Comparison of ENCODE assay signal across 17 mouse cellular contexts in genomic region chr12:12497277-12497841, GRCm38 (mm10).
A peak's percentile ranks its signal among the peaks of the same experiment; 100 is the strongest.
DNase-seq lines count a peak whose midpoint lies in the region; ATAC-seq and TF ChIP-seq lines count a peak whose summit lies in the region.
"Had no signal": no experiment of that assay in that cellular context is flagged by ENCODE, and none has a peak within 500 bp of the region (broad histone marks: within the 10 kb centered on the region; RNA-seq: fewer than 3 reads in every experiment).

No protein-coding gene starts in this region.

- H3K27me3 ChIP-seq in heart, postnatal 0 days (ENCODE audit: control insufficient read depth, insufficient read depth, low read length), result no peaks in the 10 kb centered on the region
- H3K27me3 ChIP-seq in MEL (ENCODE audit: control insufficient read depth in 1 of 2, insufficient read depth in 2 of 2, low read length in 2 of 2), result no peaks in the 10 kb centered on the region
- no peaks in the 10 kb centered on the region for H3K27me3 ChIP-seq in liver, embryonic 16.5 days (ENCODE audit: control insufficient read depth, insufficient read depth, low read depth, low read length)
- H3K27me3 ChIP-seq: heart, embryonic 13.5 days; limb, embryonic 15.5 days; midbrain, embryonic 12.5 days had no signal

- peak overlapping the region; percentile 19; the same call in 1 of the 2 replicates for H3K27ac ChIP-seq in heart, postnatal 0 days (ENCODE audit: low read depth)
- peak overlapping the region; percentile 97 for H3K27ac ChIP-seq in MEL (ENCODE audit: control insufficient read depth, low read depth, low read length)
- H3K27ac ChIP-seq in liver, embryonic 16.5 days (ENCODE audit: low read length), result peak overlapping the region; percentile 23
- H3K27ac ChIP-seq: heart, embryonic 13.5 days; hindbrain, embryonic 14.5 days; limb, embryonic 15.5 days; midbrain, embryonic 12.5 days had no signal

- H3K9me3 ChIP-seq in heart, postnatal 0 days (replicated peaks; ENCODE audit: control insufficient read depth, low read length), result no peaks in the 10 kb centered on the region
- H3K9me3 ChIP-seq in MEL (replicated peaks; ENCODE audit: insufficient read depth, low read length), result no peaks in the 10 kb centered on the region
- H3K9me3 ChIP-seq in liver, embryonic 16.5 days (replicated peaks; ENCODE audit: control insufficient read depth, low read length), result no peaks in the 10 kb centered on the region
- H3K9me3 ChIP-seq: heart, embryonic 13.5 days; limb, embryonic 15.5 days; midbrain, embryonic 12.5 days had no signal

- peak; percentile 61 for ATAC-seq in heart, postnatal 0 days (ENCODE audit: insufficient read depth, low read depth)
- 0 out of 2 replicates have a peak, but pooled peaks have one; percentile 22 for ATAC-seq in erythroblast, adult 5-6 weeks (replicated peaks; ENCODE audit: low FRiP score, poor library complexity, severe bottlenecking)
- ATAC-seq in liver, embryonic 16.5 days (ENCODE audit: low read depth), result no peak
- ATAC-seq: intestine, postnatal 0 days had no signal

- no peak for DNase-seq in heart, postnatal 0 days (ENCODE audit: low spot score)
- no peak for DNase-seq in heart, postnatal 14 days
- peak; percentile 78 for DNase-seq in MEL (ENCODE audit: low read depth, low spot score)
- no peak for DNase-seq in spleen, postnatal 4 days (ENCODE audit: low spot score in 2 of 2)
- no peak for DNase-seq in cerebellum, postnatal 4 days (ENCODE audit: low spot score in 2 of 2)
- DNase-seq in adrenal gland, postnatal 4 days (ENCODE audit: low spot score in 2 of 2), result no peak
- DNase-seq: embryo, embryonic 11 days; spleen, adult 18-20 months; thymus, postnatal 36 days had no signal

- TF ChIP-seq RAD21 in MEL (IDR thresholded peaks at IDR 0.05; ENCODE audit: low read depth, low read length), result no peak; the same call in 1 of the 2 replicates

- TF ChIP-seq EP300 in heart, postnatal 0 days (IDR thresholded peaks at IDR 0.05; ENCODE audit: low read depth), result no peak
- peak; percentile 37 to 57; a peak in 2 of 4 replicates for TF ChIP-seq EP300 in MEL (IDR thresholded peaks at IDR 0.05; ENCODE audit: low read depth in 1 of 2, low read length in 2 of 2)

- no peak for TF ChIP-seq CTCF in heart, postnatal 0 days (IDR thresholded peaks at IDR 0.05; ENCODE audit: low read depth)
- TF ChIP-seq CTCF in MEL (IDR thresholded peaks at IDR 0.05 in 2 of 3, conservative IDR thresholded peaks at IDR 0.05 in 1 of 3; ENCODE audit: control insufficient read depth in 1 of 3, insufficient read depth in 1 of 3, low read depth in 2 of 3, low read length in 3 of 3, poor library complexity in 1 of 3, severe bottlenecking in 1 of 3), result no peak

- H3K4me2 ChIP-seq in heart, postnatal 0 days (ENCODE audit: low read depth, low read length), result no peak overlapping the region
- H3K4me2 ChIP-seq in liver, embryonic 16.5 days (ENCODE audit: low read depth, low read length), result no peak overlapping the region; the same call in 1 of the 2 replicates
- H3K4me2 ChIP-seq: heart, embryonic 13.5 days; hindbrain, embryonic 14.5 days; limb, embryonic 15.5 days; midbrain, embryonic 12.5 days had no signal

- H3K36me3 ChIP-seq in heart, postnatal 0 days (replicated peaks; ENCODE audit: control insufficient read depth, insufficient read depth, low read length), result no peaks in the 10 kb centered on the region
- H3K36me3 ChIP-seq in MEL (ENCODE audit: control insufficient read depth in 1 of 2, insufficient read depth in 2 of 2, low read length in 2 of 2), result peaks cover 0 to 37% of the 10 kb centered on the region in 2 experiments; a peak in 2 of 4 replicates
- no peaks in the 10 kb centered on the region for H3K36me3 ChIP-seq in liver, embryonic 16.5 days (ENCODE audit: control insufficient read depth, insufficient read depth)
- H3K36me3 ChIP-seq: heart, embryonic 13.5 days; limb, embryonic 15.5 days; midbrain, embryonic 12.5 days had no signal

- WGBS in heart, postnatal 0 days, result 47% methylated on average over 6 of the region's 6 CpGs
- WGBS in liver, embryonic 16.5 days (ENCODE audit: insufficient replicate concordance), result 18% methylated on average over 6 of the region's 6 CpGs

- no peak overlapping the region for H3K4me3 ChIP-seq in heart, postnatal 0 days (ENCODE audit: low read depth, low read length)
- H3K4me3 ChIP-seq in MEL (ENCODE audit: control insufficient read depth in 1 of 2, insufficient read depth in 1 of 2, low read depth in 2 of 2, low read length in 2 of 2), result peak overlapping the region; percentile 19 to 20
- H3K4me3 ChIP-seq in liver, embryonic 16.5 days (ENCODE audit: low read depth, low read length), result no peak overlapping the region
- H3K4me3 ChIP-seq: heart, embryonic 13.5 days; limb, embryonic 15.5 days; midbrain, embryonic 12.5 days had no signal

- TF ChIP-seq POLR2A in MEL (IDR thresholded peaks at IDR 0.05; ENCODE audit: control insufficient read depth in 1 of 2, insufficient read depth in 1 of 2, low read depth in 1 of 2, low read length in 2 of 2, poor library complexity in 1 of 2), result 0 out of 4 replicates have a peak, but pooled peaks of 1 of the 2 experiments have one; percentile 17

- no peaks in the 10 kb centered on the region for H3K79me2 ChIP-seq in MEL (ENCODE audit: control insufficient read depth, insufficient read depth, low read length, poor library complexity)

- intact Hi-C loops in heart, postnatal 14 days (cut with DNase I), result no loop called here

- peaks cover 15% of the 10 kb centered on the region for H3K4me1 ChIP-seq in heart, postnatal 0 days (ENCODE audit: control insufficient read depth, insufficient read depth)
- H3K4me1 ChIP-seq in MEL (ENCODE audit: control insufficient read depth in 1 of 2, insufficient read depth in 2 of 2, low read length in 2 of 2), result peaks cover 27 to 28% of the 10 kb centered on the region in 2 experiments
- H3K4me1 ChIP-seq in liver, embryonic 16.5 days (ENCODE audit: control insufficient read depth, low read depth, low read length), result peaks cover 28% of the 10 kb centered on the region
- H3K4me1 ChIP-seq: midbrain, embryonic 12.5 days had no signal

- H3K9ac ChIP-seq in heart, postnatal 0 days (replicated peaks; ENCODE audit: low read depth, low read length), result no peak overlapping the region
- H3K9ac ChIP-seq in MEL (ENCODE audit: control insufficient read depth, low read depth, low read length, poor library complexity, severe bottlenecking), result peak overlapping the region; percentile 51
- H3K9ac ChIP-seq in liver, embryonic 16.5 days (ENCODE audit: low read depth, low read length), result 0 out of 2 replicates have a peak overlapping the region, but pooled peaks have one; percentile 2
- H3K9ac ChIP-seq: forebrain, postnatal 0 days; heart, embryonic 13.5 days; hindbrain, embryonic 14.5 days; limb, embryonic 15.5 days; midbrain, embryonic 12.5 days had no signal

TF ChIP-seq in MEL, 35 proteins besides CTCF, POLR2A, EP300 and RAD21:
- TF ChIP-seq SIN3A (IDR thresholded peaks at IDR 0.05; ENCODE audit: low read length), result no peak; the same call in 1 of the 2 replicates
- 0 out of 2 replicates have a peak, but pooled peaks have one; percentile 33 for TF ChIP-seq MYC (IDR thresholded peaks at IDR 0.05; ENCODE audit: low read depth, low read length)
- no peak for TF ChIP-seq GABPA (IDR thresholded peaks at IDR 0.05; ENCODE audit: low read depth, low read length)
- no peak for TF ChIP-seq USF2 (IDR thresholded peaks at IDR 0.05; ENCODE audit: borderline replicate concordance in 1 of 2, insufficient read depth in 1 of 2, low read depth in 1 of 2, low read length in 2 of 2)
- TF ChIP-seq JUND (IDR thresholded peaks at IDR 0.05; ENCODE audit: low read depth, low read length), result 0 out of 2 replicates have a peak, but pooled peaks have one; percentile 22
- no peak for TF ChIP-seq MYB (IDR thresholded peaks at IDR 0.05; ENCODE audit: low read depth, low read length)
- TF ChIP-seq ZMIZ1 (IDR thresholded peaks at IDR 0.05; ENCODE audit: low read depth, low read length), result no peak
- no peak for TF ChIP-seq NELFE (IDR thresholded peaks at IDR 0.05; ENCODE audit: low read depth, low read length)
- no peak for TF ChIP-seq MEF2A (IDR thresholded peaks at IDR 0.05; ENCODE audit: extremely low read depth, insufficient replicate concordance, low read depth, low read length, poor library complexity, severe bottlenecking)
- TF ChIP-seq POLR2AphosphoS2 (IDR thresholded peaks at IDR 0.05; ENCODE audit: low read length), result no peak
- no peak for TF ChIP-seq KAT2A (conservative IDR thresholded peaks at IDR 0.05; ENCODE audit: low read depth, low read length)
- TF ChIP-seq TBP (IDR thresholded peaks at IDR 0.05; ENCODE audit: low read depth, low read length), result peak; percentile 89
- peak; percentile 17; the same call in 1 of the 2 replicates for TF ChIP-seq GATA1 (IDR thresholded peaks at IDR 0.05; ENCODE audit: low read depth, low read length)

Comparison
In these comparisons a context has a peak if more than half of its experiments do, and no peak if none do; other contexts are left out.
1. H3K27ac ChIP-seq: peak in every context shown above with its lines; median percentile 97 in MEL; 23 in liver, embryonic 16.5 days; 19 in heart, postnatal 0 days.
2. H3K4me3 ChIP-seq: peak in MEL (2 of 2); none in heart, postnatal 0 days (single experiment) and liver, embryonic 16.5 days (single experiment).